Mouse (Mus musculus): ENCODE data around the gene Zfp180.

GRCm38 (mm10) chr7:24052660-24053304, 28.9 kb upstream of the Zfp180 start, which contains the start of gene Vmn1r183:
- TF ChIP-seq CTCF (IDR thresholded peaks at IDR 0.05; ENCODE audit: low read depth, low read length) (no peak), POLR2A (IDR thresholded peaks at IDR 0.05; ENCODE audit: insufficient read depth, low read length) (no peak), EP300 (IDR thresholded peaks at IDR 0.05; ENCODE audit: insufficient read depth, low read depth, low read length) (no peak)
